Mouse (Mus musculus) granulocyte monocyte progenitor cell, adult 5-6 weeks (primary cell): ENCODE measurements around the gene Als2cr12. TPM values are rescaled to one million over a fixed set of nuclear protein-coding genes. Genes with fewer than 3 reads are reported as not detected.
"Not testable (repeated sequence)": the region's sequence is repeated elsewhere in the genome, so short reads cannot be mapped to it uniquely, and the experiment has no call there.

Source experiments
- ATAC-seq: replicated peaks from 2 replicates; pipeline ENCODE4 v1.8.0; 2016; ENCODE audit warnings: mild to moderate bottlenecking, moderate TSS enrichment, inconsistent platforms; ENCODE audit not compliant: poor library complexity, severe bottlenecking
- total RNA-seq, 2 experiments: library from RNA; stranded (forward) in 1 of 2; stranded (reverse) in 1 of 2; fragments of 200-712, 200-1000 nt in 1 of 2; fragments of >200 nt in 1 of 2; fragmentation: Nextera tagmentation in 1 of 2; gene quantifications; 2 replicates each; pipeline ENCODE4 v1.2.3; 2014 to 2017

Gene Als2cr12
- total RNA-seq, 2 experiments from 2014 or later = not detected

DNA sequence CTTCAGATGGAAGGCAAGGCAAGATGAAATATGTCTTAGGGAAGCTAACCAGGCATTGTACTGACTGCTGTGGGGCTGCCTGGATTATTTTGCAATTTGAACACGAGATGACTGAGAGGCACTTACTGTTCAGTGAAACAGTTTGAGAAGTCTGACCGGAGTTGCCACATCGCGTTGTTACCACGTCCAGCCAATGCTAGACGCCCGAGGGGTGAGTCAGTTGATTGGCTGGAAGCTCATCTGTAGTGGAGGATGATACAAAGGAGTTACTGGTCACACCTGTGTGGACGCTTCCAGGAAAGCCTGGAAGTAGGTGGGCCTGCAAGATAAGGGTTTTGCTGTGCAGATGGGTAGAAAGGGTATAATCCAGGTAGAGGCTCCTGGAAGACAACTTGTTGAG lies 24.3 kb upstream of the Als2cr12 start:
- peak; percentile 70 for ATAC-seq

DNA sequence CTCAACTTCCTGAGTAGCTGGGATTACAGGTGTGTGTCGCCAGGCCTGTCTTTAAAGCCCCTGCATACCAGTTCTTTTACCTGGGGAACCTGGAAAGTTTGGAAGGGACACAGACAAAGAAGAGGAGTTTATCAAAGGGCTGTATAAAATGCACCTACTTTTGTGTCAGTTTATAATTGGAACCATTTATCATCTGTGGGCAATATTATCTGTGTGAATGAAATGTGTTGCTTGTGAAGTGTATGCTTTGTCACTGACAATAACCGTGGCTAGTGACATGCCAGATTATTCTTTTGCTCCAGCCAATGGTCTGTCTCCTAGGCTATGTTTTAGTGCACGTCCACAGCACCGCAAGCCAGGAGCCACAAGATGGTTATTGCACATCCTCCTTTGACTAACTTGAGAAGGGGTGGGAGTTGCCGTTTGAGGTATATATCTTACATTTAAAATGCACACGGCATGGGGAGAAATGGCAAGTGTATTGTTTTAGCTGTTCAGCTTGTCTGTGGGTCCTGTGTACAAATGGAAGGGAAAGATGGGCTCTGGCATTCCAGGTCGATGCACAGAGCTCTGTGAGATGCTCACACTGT lies 23.7 kb upstream of the Als2cr12 start:
- peak; percentile 13; the same call in 1 of the 2 replicates for ATAC-seq

DNA sequence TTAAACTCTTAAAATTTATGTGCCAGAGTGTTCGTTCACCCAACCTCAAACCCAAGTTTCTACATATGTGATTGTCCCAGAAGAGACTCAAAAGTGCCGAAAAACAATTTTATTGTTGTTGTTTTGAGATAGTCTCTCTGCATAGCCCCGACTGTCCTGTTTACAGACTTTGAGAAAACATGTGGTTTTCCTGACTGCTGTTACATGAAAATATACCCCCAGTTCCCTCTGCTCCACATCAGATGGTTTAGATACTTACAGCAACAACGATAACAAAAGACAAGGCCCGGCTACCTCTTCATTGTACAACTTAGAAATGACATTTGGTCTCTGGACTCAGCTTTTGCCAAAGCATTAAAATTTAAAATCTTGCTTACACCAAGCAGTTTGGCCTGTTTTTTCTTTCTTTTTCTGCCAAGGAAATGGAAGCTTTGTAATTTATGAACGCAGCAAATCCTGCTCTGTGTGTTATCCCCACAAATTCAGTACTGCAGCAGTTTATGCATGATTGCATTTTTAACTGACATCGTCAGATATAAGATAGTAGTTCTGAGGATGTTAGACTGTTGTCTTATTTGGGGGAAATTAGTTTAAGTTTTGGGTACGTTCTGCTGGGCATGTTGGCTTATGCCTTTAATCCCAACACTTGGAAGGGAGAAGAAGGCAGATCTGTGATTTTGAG lies 21.9 kb upstream of the Als2cr12 start:
- no peak for ATAC-seq

DNA sequence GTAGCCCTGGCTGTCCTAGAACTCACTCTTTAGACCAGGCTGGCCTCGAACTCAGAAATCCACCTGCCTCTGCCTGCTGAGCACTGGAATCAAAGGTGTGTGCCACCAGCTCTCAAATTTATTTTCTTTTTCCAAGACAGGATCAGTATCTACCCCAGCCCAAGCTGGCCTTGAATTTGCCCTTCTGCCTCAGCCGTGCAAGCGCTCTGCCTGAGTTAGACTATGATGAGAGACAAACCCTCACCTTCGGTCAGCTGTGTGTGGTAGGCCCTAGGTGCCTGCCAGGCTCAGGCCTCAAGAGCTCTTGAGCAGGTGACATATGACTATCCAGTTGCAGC lies 21.1 kb upstream of the Als2cr12 start:
- no peak for ATAC-seq

DNA sequence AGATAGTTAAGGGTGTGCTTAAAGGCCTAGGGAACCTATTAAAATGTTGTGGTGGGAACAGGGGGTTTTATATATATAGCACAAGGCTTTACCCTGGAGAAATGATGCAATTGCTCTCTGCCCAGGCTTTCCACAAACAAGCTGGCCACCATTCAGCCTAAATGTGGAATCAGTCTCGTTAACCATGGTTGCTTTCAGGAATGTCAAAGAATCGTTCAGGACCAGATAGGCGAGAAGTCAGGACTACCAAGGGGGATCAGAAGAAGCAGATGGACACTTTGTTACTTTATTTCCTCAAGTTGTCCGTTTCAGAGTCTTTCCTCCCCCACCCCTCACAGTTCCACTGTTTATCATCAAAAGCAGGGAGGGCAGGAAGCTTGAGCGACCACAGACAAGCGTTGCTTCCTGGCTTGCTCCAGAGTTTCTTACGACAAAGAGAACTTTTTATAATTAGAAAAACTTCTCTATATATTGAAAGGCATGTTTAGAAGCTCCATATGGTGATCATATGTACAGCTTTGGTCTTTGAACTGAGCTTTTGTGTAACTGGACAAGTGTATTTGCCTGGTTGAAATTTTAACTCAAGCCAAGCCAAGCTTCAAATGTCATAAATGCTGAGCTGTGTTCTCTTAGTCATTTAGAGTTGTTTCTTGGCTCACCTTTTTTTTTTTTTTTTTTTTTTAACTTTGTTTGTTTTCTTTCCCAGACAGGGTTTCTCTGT lies 20.5 kb upstream of the Als2cr12 start:
- ATAC-seq = peak; percentile 23

DNA sequence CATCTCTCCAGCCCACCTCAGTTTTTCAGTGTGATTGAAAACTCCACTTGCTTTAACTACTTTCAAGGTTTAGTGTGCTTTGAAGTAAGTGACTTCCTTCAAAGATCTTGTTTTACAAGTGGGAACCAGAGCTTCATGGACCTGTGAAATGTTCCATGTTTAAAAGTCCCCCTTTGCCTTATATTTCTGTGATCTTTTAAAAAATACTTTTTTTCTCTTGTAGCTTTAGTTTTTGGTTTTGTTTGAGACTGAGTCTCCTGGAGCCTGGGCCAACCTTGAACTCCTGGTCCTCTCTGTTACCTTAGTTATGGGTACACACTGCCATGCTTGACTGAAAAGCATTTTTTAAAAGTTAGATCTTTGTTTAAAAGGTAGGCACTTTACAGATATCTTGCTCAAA lies 19.7 kb upstream of the Als2cr12 start:
- no peak for ATAC-seq

DNA sequence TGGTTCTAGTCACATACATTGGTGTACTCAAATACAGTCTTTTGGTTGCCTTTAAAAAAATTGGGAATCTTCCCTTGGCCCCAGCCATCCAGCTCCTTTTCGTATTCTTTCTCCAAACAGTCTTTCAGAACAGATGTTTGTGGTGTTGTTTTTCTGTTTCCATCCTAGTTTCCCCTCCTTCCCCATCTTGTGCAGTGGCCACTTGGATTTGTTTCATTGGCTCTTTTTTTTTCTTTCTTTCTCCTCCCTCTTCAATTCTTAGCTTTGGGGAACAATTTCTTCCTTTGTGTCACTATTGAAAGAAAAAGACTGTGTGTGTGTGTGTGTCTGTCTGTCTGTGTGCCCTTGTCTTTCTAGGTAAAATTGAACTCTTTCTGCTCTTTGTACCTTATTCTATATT lies 18.6 kb upstream of the Als2cr12 start:
- ATAC-seq = no peak

DNA sequence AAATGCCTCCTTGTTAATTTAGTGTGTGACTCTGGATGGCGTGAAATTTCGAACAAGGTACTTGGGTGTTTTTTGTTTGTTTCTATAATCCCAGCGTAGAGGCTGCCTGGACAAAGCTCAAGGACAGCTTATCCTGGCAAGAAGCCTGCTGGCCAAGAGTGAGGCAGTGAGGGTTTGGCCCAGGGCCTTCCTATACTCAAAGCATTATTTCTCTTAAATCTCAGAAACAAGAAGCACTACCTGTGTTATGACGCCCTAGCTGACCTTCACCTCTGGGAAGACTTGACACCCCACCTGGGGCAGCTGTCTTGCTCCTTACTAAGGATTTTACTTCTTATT lies 18.1 kb upstream of the Als2cr12 start:
- no peak for ATAC-seq

DNA sequence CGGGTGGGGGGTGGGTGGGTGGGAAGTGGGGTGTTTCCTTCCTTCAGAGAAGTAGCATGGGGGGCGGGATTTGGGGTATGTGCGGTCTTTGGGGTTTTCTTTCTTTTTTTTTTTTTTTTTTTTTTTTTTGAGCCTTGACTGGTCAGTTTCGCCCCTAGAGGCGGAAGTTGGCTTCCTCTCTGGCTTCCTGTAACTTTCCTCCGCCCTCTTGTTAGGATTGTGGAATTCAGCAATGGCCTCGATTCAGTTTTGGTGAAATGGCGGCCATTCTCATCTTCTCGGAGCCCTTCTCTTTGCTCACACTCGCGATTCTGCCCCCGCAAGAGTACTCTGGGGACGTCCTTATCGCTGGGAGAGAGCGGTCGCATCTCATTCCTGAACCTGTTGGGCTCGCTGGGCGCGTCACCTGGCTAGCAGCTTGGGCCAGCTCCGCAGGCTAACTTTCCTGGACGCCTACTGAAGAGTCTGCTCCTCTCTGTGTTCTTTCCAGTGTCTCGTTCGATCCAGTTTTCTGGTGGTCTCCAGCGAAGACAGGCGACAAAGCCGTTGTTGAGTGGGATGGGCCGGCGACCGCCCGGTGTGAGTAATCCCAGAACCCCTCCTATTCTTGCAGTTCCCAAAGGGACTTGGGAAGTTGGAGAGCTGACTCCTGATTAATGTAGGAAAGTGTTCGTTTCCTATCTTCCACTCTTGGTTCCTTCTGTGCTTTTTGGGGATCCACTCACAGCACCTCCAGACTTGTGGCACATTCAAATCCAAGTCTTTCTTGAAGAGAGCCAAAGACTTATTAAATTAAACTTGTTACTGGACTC lies 17.5 kb upstream of the Als2cr12 start:
- ATAC-seq = peak; percentile 31

DNA sequence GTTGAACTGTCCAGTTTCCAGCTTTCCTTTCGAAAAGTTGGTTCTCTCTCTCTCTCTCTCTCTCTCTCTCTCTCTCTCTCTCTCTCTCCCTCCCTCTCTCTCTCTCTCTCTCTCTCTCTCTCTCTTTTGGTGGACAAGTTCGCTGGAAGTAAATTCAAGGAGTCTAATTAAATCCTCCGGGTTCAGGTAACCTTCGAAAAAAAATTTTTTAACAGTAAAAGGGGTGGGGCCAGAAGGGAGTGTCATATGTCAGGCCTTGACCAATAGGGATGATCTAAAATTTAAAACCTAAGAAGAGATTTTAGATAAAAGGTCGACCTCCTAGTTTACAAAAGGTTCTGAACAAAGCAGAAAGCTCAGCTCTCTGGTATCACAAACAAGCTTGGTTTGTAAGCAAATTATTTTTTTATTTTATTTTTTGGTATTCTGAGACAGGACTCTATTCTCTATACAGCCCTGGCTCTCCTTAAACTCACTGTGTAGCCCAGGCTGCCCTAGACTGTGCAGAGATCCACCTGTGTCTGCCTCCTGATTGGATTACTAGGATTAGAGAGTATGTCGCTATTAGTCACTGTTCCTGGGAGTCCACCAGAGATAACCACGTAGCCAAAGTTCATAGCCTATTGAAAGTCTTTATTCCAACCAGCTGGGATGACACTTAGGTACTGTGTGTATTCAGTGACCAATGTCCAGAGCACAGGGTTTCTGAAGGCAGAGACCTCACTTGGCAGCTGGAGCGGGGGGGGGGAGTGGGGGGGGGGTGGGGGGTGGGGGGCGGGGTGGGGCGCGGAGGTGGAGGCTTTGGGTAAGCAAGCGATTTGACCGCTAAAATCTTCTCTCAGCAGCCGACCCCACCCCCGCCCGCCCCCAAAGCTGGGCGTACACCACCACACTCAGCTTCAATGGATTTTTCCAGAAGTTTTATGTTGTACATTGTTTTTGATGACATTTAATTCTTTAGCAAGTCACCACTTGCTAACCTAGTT lies 16.6 kb upstream of the Als2cr12 start:
- peak; percentile 65 for ATAC-seq

DNA sequence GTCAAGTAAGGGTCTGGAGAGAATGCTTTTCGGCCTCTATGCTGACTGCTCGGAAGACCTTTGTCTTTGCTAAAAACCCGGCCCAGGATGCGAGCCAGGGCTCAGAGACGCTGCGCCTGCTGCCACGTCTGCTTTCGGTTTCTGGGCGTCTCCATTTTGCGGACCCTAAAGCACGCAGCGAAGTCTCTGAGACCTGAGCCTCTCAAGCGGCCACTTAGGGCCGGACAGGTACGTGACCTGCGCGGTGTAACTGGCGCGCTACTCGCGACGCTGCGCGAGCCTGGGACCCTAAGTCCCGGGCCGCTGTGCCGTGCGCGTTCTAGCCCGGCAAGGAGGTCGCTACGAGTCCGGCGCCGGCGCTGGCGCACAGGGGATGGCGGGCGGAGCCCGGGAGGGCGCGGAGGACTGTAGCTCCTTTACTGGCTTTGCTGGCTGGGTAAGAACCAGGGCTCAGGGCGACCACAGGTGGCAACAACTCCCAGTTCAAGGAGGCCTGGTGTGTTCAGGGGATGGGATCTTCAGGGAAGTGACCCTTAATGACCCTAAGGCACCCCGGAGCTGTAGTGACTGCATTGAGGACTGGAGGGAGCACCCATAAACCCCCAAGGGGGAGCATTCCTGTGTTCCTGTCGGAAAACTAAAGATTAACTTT lies 15.7 kb upstream of the Als2cr12 start, which contains the start of gene Cflar:
TSS of gene Cflar (plus strand) at position 144 of the 652 bp plus-strand sequence.
- ATAC-seq = peak; percentile 38

DNA sequence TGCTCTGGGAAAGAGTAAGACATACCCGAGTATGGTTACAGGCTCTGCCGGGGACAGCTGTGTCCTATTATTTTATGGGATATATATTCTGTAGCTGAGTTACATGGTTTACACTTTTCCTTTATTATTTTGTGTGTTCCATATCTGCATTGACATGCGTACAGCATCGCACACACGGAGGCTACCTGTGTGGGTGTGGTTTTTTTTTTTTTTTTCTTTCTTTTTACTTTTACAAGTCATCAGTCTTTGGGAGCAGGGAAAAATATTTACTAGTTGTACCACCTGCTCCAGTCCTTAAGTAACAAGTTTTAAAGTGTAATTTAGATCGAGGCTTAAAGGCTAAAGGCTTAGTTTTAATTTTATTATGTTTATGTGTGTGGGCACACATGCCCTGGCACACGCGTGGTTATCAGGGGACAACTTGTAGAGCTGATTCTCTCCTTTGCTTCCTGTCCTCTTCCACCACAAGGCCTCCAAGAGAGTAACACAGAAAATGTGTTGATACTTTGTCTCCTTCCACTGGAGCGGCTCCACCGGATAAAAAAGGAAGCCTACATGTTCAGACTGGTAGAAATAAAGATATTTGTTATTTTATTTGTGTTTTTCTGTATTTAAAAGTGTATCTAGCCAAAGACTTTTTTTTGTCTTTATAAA lies 15.0 kb upstream of the Als2cr12 start:
- no peak for ATAC-seq

DNA sequence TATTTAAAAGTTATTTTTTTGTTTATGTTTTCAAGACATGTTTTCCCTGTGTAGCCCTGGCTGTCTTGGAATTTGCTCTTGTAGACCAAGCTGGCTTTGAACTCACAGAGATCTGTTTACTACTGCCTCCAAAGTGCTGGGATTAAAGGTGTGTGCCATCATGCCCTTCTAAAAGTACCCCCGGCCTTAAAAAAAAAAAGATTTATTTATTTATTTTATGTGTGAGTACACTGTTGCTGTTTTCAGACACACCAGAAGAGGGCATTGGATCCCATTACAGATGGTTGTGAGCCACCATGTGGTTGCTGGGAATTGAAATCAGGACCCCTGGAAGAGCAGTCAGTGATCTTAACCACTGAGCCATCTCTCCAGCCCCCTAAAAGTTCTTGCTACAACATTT lies 14.3 kb upstream of the Als2cr12 start:
- ATAC-seq = not testable (repeated sequence)

DNA sequence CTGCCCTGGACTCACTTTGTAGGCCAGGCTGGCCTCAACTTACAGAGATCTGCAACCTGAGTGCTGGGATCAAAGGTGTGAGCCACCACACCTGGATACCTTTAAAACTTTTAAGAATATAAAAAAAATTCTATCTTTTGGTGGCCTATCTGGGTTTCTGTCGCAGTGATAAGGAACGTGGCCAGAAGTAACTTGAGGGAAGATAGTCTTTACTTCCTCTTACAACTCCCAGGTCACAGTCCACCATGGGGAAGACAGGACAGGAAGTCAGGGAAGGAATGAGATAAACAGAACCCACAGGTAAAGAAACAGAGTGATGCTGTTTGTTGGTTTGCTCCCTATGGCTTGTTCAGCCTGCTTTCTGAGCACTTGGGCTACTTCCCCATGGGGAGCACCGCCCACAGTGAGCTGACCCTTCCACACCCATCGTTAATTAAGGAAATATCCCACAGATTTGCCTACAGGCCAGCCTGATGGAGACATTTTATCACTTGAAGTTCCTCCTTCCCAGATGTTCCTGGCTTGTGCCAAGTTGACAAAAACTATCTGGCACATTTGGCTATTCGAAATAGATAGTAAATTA lies 4.9 kb upstream of the Als2cr12 start:
- peak; percentile 49 for ATAC-seq

DNA sequence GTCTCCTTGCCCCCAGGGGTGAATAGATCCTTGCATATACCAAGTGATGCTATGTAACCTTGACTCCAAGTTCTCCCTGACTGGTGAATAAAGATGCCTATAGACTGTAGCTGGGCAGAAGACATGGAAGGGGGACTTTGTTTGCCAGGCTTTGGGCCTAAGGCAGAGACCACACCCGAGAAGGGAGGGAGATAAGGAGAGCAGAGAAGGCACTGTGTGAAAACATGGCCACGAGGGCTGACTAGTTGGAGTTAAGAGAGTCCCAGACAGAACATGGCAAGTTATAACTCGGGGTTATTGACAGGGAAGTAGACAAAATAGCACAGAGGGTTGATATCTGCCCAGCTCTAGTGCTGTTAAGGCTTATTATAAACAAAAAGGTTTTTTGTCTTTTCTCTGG lies 4.2 kb upstream of the Als2cr12 start:
- no peak for ATAC-seq

DNA sequence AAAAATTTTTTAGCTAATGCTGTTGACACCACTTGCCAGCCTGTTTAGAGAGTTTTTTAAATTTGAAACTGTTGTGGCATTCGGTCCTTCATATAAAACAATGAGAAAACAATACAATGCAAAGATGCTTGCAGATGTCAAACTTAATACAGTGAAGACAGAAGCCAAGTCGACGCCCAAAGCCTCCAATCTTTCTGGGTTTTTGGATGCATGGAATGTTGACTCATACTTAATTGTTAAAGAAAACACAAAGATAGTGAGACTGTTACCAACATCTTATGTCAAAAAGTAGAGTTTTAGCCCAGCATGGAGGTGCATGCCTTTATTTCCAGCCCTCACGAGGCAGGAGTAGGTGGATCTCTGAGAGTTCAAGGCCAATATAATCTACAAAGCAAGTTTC lies 3.0 kb upstream of the Als2cr12 start:
- no peak for ATAC-seq

DNA sequence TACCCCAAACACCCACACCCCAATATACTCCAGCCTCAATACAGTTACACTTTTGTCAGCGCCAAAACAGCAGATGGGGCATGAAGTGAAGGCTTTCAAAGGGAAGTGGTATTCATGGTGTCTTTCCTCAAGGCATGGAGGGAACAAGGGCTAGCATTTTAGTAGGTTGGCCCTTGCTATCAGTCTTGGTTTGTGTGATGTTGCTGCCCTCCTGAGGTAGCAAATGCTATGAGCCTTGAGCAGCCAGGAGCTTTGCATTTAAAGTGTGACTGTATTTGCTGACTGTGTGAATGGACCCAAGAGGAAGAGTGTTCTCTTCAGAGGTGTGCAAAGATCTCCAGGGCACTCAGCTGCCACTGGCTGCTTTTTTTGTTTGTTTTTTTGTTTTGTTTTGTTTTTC lies 1.8 kb upstream of the Als2cr12 start:
- ATAC-seq = peak; percentile 83

DNA sequence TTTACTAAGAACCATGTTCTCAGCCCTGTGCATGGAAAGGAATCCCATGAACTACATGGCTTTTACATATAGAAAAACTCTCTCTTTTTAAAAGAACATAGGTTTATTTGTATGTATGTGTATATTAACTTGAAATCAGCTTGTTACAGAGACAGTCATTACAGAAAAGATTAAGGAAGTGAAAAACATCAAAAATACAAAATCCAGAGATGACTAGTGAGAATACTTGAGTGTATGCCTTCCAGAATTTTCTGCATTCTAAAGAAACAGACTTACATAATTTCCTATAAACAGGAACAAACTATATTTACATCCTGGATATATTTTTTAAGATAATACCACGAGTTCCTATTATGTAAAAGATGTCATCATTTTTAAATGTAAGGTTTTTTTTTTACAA lies 2.1 kb downstream of the Als2cr12 start:
- ATAC-seq = no peak; the same call in 1 of the 2 replicates
